Mouse (Mus musculus) midbrain, embryonic 10.5 days (tissue): ENCODE measurements at regions not wholly inside any gene's neighbourhood (a gene's known extent, or its start where the extent isn't known, plus 50 kb on each side); places are given as distances from the start of the nearest gene placed in this dataset. TPM values are rescaled to one million over a fixed set of nuclear protein-coding genes. Genes with fewer than 3 reads are reported as not detected.
A peak's percentile ranks its signal among the peaks of the same experiment; 100 is the strongest.

Source experiments
- DNase-seq: peaks from one replicate; pipeline ENCODE4 v3.0.0-alpha.2; 2017; ENCODE audit warnings: low spot score
- H3K27ac ChIP-seq: fragments of 300-500 bp; sonication (generic); replicated peaks from 2 replicates; pipeline ENCODE4 v1.5.1; 2016; ENCODE audit warnings: mild to moderate bottlenecking
- H3K27me3 ChIP-seq: fragments of 300-500 bp; sonication (generic); 2 replicates; pipeline ENCODE4 v1.6.1; 2016; ENCODE audit warnings: low read depth, mild to moderate bottlenecking; ENCODE audit not compliant: poor library complexity, severe bottlenecking
- H3K36me3 ChIP-seq: fragments of 300-500 bp; sonication (generic); 2 replicates; pipeline ENCODE4 v1.6.1; 2016; ENCODE audit warnings: mild to moderate bottlenecking, moderate library complexity
- H3K4me1 ChIP-seq: fragments of 300-500 bp; sonication (generic); 2 replicates; pipeline ENCODE4 v1.6.1; 2016
- H3K4me3 ChIP-seq: fragments of 300-500 bp; sonication (generic); 2 replicates; pipeline ENCODE4 v1.5.1; 2016; ENCODE audit warnings: mild to moderate bottlenecking, moderate library complexity
- H3K9me3 ChIP-seq: fragments of 300-500 bp; sonication (generic); replicated peaks from 2 replicates; pipeline ENCODE4 v1.6.1; 2016; ENCODE audit warnings: mild to moderate bottlenecking
- WGBS: fragments of 180-500 bp; shearing (Covaris S2); methylation state at CpG from one replicate; pipeline ENCODE4 v1.1.7; 2016; 5-methylcytosine and 5-hydroxymethylcytosine counted together
- microRNA-seq: library from miRNA; unstranded; fragments of <30 nt; microRNA quantifications from one replicate; pipeline ENCODE4, GENCODE M21; 2017

DNA sequence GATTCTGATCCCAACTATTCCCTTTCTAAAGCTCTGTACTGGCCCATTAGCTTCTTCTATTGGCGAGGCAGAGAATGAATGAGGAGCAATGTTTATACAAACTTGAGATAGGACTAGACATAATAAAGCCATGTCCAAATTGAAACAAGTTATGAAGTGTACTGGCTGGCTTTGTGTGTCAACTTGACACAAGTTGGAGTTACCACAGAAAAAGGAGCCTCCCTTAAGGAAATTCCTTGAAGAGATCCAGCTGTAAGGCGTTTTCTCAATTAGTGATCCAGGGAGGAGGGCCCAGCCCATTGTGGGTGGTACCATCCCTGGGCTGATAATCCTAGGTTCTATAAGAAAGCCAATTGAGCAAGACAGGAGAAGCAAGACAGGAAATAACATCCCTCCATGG lies 135.9 kb upstream of the Cr2 start:
- Histone ChIP-seq H3K4me1 (no peaks in the 10 kb centered on the region), H3K4me3 (no peak overlapping the region), H3K27me3 (no peaks in the 10 kb centered on the region), H3K27ac (no peak overlapping the region), H3K9me3 (no peaks in the 10 kb centered on the region), H3K36me3 (no peaks in the 10 kb centered on the region)
- 61% methylated on average over 2 of the region's 2 CpGs for WGBS
- DNase-seq = no peak

DNA sequence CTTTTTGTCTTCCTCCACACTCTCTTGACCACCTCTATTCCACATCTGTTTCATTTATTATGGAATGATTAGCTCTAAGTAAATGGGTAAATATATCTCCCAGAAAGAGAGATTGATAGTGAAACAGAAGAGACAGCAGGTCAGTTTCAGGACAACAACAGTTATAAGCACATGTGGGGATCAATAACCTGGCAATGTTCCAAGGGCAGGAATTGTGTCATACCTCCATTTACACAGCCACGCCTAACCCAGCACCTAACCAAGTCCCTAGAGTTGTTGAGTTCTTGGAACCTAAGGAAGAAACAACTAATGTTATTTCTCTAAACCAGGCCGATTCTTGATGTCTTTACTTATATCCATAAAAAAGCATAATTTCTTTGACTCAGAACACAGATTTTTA lies 108.6 kb upstream of the Cr2 start:
- Histone ChIP-seq H3K4me3 (no peak overlapping the region), H3K27ac (no peak overlapping the region), H3K4me1 (no peaks in the 10 kb centered on the region), H3K9me3 (no peaks in the 10 kb centered on the region), H3K27me3 (no peaks in the 10 kb centered on the region), H3K36me3 (no peaks in the 10 kb centered on the region)
- no peak for DNase-seq
- WGBS = 90% methylated on average over 2 of the region's 2 CpGs

DNA sequence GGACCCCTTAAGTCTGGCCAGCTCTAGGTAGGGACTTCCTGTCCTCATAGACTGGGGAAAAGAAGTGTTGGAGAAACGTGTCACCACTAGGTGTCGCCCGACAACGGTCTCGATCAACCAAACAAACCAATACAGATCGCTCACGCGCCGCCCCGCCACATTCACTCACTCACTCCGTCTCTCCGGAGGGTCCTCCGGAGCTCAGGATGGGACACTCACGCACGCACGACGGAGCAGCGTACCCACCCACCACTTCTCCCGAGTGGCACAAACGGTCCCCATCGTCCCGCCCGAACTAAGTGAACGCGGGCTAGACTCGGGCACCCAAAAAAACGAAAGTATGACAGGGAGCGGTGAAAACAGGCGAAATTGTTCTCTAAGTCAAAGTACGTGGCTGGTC lies 65.0 kb upstream of the Cr2 start:
- peak; percentile 100 for DNase-seq
- no peak overlapping the region for H3K4me3 ChIP-seq
- no peaks in the 10 kb centered on the region for H3K4me1 ChIP-seq
- no peak overlapping the region for H3K27ac ChIP-seq
- H3K27me3 ChIP-seq = no peaks in the 10 kb centered on the region
- no peaks in the 10 kb centered on the region for H3K9me3 ChIP-seq
- H3K36me3 ChIP-seq = no peaks in the 10 kb centered on the region
- WGBS = 5% methylated on average over 30 of the region's 30 CpGs

DNA sequence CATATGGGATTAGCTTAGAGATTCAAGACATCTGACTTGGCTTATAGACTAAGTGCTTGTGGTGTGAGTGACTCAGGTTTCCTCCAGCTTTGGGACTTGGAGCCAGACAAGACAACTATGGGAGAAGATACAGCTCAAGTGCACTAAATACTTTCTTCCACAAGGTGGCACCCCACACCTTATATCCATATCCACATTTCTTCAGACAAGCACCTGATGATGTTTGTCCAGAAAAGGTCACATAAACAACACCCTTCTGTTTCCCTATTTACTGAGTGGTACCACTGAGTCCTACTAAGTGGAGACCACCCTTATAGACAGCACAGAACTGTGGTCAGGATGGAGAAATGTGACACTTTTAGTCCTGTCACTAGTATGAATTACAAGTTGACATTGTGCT lies 56.1 kb upstream of the Cr2 start:
- Histone ChIP-seq H3K4me1 (no peaks in the 10 kb centered on the region), H3K9me3 (no peaks in the 10 kb centered on the region), H3K27ac (no peak overlapping the region), H3K27me3 (no peaks in the 10 kb centered on the region), H3K4me3 (no peak overlapping the region), H3K36me3 (no peaks in the 10 kb centered on the region)
- DNase-seq = peak; percentile 39

GRCm38 (mm10) chr1:195227007-195227406 lies 50.5 kb upstream of the Cr2 start:
- H3K4me3 ChIP-seq = no peak overlapping the region
- H3K9me3 ChIP-seq = no peaks in the 10 kb centered on the region
- no peak overlapping the region for H3K27ac ChIP-seq
- no peaks in the 10 kb centered on the region for H3K4me1 ChIP-seq
- no peak for DNase-seq
- WGBS = 87% methylated on average over 2 of the region's 2 CpGs
- no peaks in the 10 kb centered on the region for H3K36me3 ChIP-seq
- no peaks in the 10 kb centered on the region for H3K27me3 ChIP-seq

Small RNAs in the stretch of these regions (microRNA-seq; reads per million reads assigned to microRNA genes)
- gene Gm24802 = not detected
